Mouse (Mus musculus): ENCODE measurements around the gene Clgn. TPM values are rescaled to one million over a fixed set of nuclear protein-coding genes. Genes with fewer than 3 reads are reported as not detected.

Clgn gene
- total and polyA plus RNA-seq, 3 experiments, result 0.04 to 0.06 TPM; not detected in 1

DNA sequence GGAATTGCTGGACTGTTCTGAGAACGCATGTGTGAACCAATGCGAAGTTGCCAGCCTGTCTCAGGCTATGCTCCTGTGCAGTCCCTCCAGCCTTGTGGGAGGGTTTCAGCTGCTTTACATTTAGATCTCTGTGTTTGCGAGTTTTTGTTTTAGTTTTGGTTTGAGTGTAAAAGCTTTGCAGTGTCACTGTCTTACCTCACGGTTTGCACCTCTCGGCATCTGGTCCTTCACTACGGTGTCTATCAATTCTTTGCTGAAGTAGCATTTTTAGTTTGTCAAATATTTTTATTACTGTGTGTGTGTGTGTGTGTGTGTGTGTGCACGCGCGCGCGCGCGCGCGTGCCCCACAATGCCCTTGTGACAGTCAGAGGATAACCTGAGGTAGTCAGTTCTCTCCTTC lies 27.2 kb downstream of the Clgn start:
- no peak for TF ChIP-seq RCOR1 (IDR thresholded peaks at IDR 0.05; ENCODE audit: low read depth, low read length)
- no peak for TF ChIP-seq TCF12 (IDR thresholded peaks at IDR 0.05; ENCODE audit: low read depth, low read length)
- TF ChIP-seq SMC3 (IDR thresholded peaks at IDR 0.05; ENCODE audit: low read depth, low read length), result no peak
- TF ChIP-seq BHLHE40 (IDR thresholded peaks at IDR 0.05; ENCODE audit: borderline replicate concordance, low read depth, low read length), result no peak
- TF ChIP-seq KAT2A (conservative IDR thresholded peaks at IDR 0.05; ENCODE audit: low read depth, low read length), result no peak
- no peak for TF ChIP-seq POLR2AphosphoS5 (IDR thresholded peaks at IDR 0.05; ENCODE audit: borderline replicate concordance, low read depth, low read length)
- TF ChIP-seq CHD1 (IDR thresholded peaks at IDR 0.05; ENCODE audit: low read depth, low read length), result no peak
- TF ChIP-seq ZKSCAN1 (IDR thresholded peaks at IDR 0.05; ENCODE audit: low read depth, low read length), result no peak
- TF ChIP-seq SIN3A (IDR thresholded peaks at IDR 0.05; ENCODE audit: low read length), result no peak
- TF ChIP-seq CTCF (IDR thresholded peaks at IDR 0.05 in 2 of 3, conservative IDR thresholded peaks at IDR 0.05 in 1 of 3; ENCODE audit: control insufficient read depth in 1 of 3, insufficient read depth in 1 of 3, low read depth in 2 of 3, low read length in 3 of 3, poor library complexity in 1 of 3, severe bottlenecking in 1 of 3), result no peak
- TF ChIP-seq RAD21 (IDR thresholded peaks at IDR 0.05; ENCODE audit: low read depth, low read length), result no peak
- no peak for TF ChIP-seq TAL1 (IDR thresholded peaks at IDR 0.05; ENCODE audit: low read length)
- no peak for TF ChIP-seq TBP (IDR thresholded peaks at IDR 0.05; ENCODE audit: low read depth, low read length)
- TF ChIP-seq MYB (IDR thresholded peaks at IDR 0.05; ENCODE audit: low read depth, low read length), result no peak
- no peak for TF ChIP-seq ZMIZ1 (IDR thresholded peaks at IDR 0.05; ENCODE audit: low read depth, low read length)
- TF ChIP-seq MEF2A (IDR thresholded peaks at IDR 0.05; ENCODE audit: extremely low read depth, insufficient replicate concordance, low read depth, low read length, poor library complexity, severe bottlenecking), result no peak
- no peak for TF ChIP-seq USF2 (IDR thresholded peaks at IDR 0.05; ENCODE audit: borderline replicate concordance in 1 of 2, insufficient read depth in 1 of 2, low read depth in 1 of 2, low read length in 2 of 2)
- no peak for TF ChIP-seq E2F4 (IDR thresholded peaks at IDR 0.05; ENCODE audit: borderline replicate concordance, low read depth, low read length)
- no peak for TF ChIP-seq MAZ (IDR thresholded peaks at IDR 0.05; ENCODE audit: low read depth, low read length)
- no peak for TF ChIP-seq UBTF (IDR thresholded peaks at IDR 0.05; ENCODE audit: borderline replicate concordance, insufficient read depth, low read depth, low read length)
- no peak for DNase-seq (ENCODE audit: low read depth, low spot score)
- no peaks in the 10 kb centered on the region for H3K9me3 ChIP-seq (replicated peaks; ENCODE audit: insufficient read depth, low read length)
- H3K36me3 ChIP-seq (ENCODE audit: control insufficient read depth in 1 of 2, insufficient read depth in 2 of 2, low read length in 2 of 2), result no peaks in the 10 kb centered on the region
- H3K9ac ChIP-seq (ENCODE audit: control insufficient read depth, low read depth, low read length, poor library complexity, severe bottlenecking), result no peak overlapping the region
- H3K4me3 ChIP-seq (ENCODE audit: control insufficient read depth in 1 of 2, insufficient read depth in 1 of 2, low read depth in 2 of 2, low read length in 2 of 2), result no peak overlapping the region
- H3K27ac ChIP-seq (ENCODE audit: control insufficient read depth, low read depth, low read length), result no peak overlapping the region
- no peaks in the 10 kb centered on the region for H3K79me2 ChIP-seq (ENCODE audit: control insufficient read depth, insufficient read depth, low read length, poor library complexity)
- H3K4me1 ChIP-seq (ENCODE audit: control insufficient read depth in 1 of 2, insufficient read depth in 2 of 2, low read length in 2 of 2), result 0 out of 4 replicates have a peak, but pooled peaks cover 0 to 1% of the 10 kb centered on the region in 2 experiments
- no peaks in the 10 kb centered on the region for H3K27me3 ChIP-seq (ENCODE audit: control insufficient read depth in 1 of 2, insufficient read depth in 2 of 2, low read length in 2 of 2)

DNA sequence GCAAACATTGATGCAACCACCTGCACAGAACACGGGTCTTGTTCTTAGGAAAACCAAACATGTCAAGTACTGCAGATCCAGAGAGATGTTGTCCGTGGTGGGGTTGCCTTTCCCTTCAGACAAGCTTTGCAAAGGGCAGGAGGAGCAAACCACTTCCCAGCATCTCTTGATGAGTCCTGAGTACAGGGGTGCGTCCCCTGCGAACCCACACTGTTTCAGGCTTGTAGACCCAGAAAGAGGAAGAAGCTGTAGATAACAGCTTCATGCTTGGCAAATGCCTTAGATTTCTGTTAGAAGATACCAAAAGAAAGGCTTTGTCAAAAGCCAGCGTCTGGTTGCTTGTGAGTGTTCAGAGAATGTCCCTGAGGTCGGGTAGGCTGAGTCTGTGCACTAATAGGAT lies 28.3 kb downstream of the Clgn start:
- Histone ChIP-seq H3K9me3 (replicated peaks; ENCODE audit: insufficient read depth, low read length) (no peaks in the 10 kb centered on the region), H3K79me2 (ENCODE audit: control insufficient read depth, insufficient read depth, low read length, poor library complexity) (no peaks in the 10 kb centered on the region), H3K9ac (ENCODE audit: control insufficient read depth, low read depth, low read length, poor library complexity, severe bottlenecking) (no peak overlapping the region), H3K4me1 (ENCODE audit: control insufficient read depth in 1 of 2, insufficient read depth in 2 of 2, low read length in 2 of 2) (peaks cover 0 to 8% of the 10 kb centered on the region in 2 experiments; a peak in 2 of 4 replicates), H3K4me3 (ENCODE audit: control insufficient read depth in 1 of 2, insufficient read depth in 1 of 2, low read depth in 2 of 2, low read length in 2 of 2) (no peak overlapping the region), H3K27me3 (ENCODE audit: control insufficient read depth in 1 of 2, insufficient read depth in 2 of 2, low read length in 2 of 2) (no peaks in the 10 kb centered on the region), H3K27ac (ENCODE audit: control insufficient read depth, low read depth, low read length) (no peak overlapping the region), H3K36me3 (ENCODE audit: control insufficient read depth in 1 of 2, insufficient read depth in 2 of 2, low read length in 2 of 2) (peaks cover 0 to 2% of the 10 kb centered on the region in 2 experiments; a peak in 1 of 4 replicates)
- TF ChIP-seq BHLHE40 (IDR thresholded peaks at IDR 0.05; ENCODE audit: borderline replicate concordance, low read depth, low read length), result no peak
- TF ChIP-seq NELFE (IDR thresholded peaks at IDR 0.05; ENCODE audit: low read depth, low read length), result no peak
- TF ChIP-seq TAL1 (IDR thresholded peaks at IDR 0.05; ENCODE audit: low read length), result no peak
- TF ChIP-seq CTCF (IDR thresholded peaks at IDR 0.05 in 2 of 3, conservative IDR thresholded peaks at IDR 0.05 in 1 of 3; ENCODE audit: control insufficient read depth in 1 of 3, insufficient read depth in 1 of 3, low read depth in 2 of 3, low read length in 3 of 3, poor library complexity in 1 of 3, severe bottlenecking in 1 of 3), result no peak
- no peak for TF ChIP-seq USF1 (IDR thresholded peaks at IDR 0.05; ENCODE audit: low read depth, low read length)
- TF ChIP-seq CHD1 (IDR thresholded peaks at IDR 0.05; ENCODE audit: low read depth, low read length), result no peak
- no peak for TF ChIP-seq ZKSCAN1 (IDR thresholded peaks at IDR 0.05; ENCODE audit: low read depth, low read length)
- TF ChIP-seq POLR2A (IDR thresholded peaks at IDR 0.05; ENCODE audit: control insufficient read depth in 1 of 2, insufficient read depth in 1 of 2, low read depth in 1 of 2, low read length in 2 of 2, poor library complexity in 1 of 2), result no peak
- no peak for TF ChIP-seq GATA1 (IDR thresholded peaks at IDR 0.05; ENCODE audit: low read depth, low read length)
- TF ChIP-seq RAD21 (IDR thresholded peaks at IDR 0.05; ENCODE audit: low read depth, low read length), result no peak
- no peak for TF ChIP-seq TCF12 (IDR thresholded peaks at IDR 0.05; ENCODE audit: low read depth, low read length)
- TF ChIP-seq CHD2 (IDR thresholded peaks at IDR 0.05; ENCODE audit: low read length), result no peak
- no peak for TF ChIP-seq RCOR1 (IDR thresholded peaks at IDR 0.05; ENCODE audit: low read depth, low read length)
- no peak for TF ChIP-seq ETS1 (IDR thresholded peaks at IDR 0.05; ENCODE audit: low read depth, low read length)
- TF ChIP-seq POLR2AphosphoS2 (IDR thresholded peaks at IDR 0.05; ENCODE audit: low read length), result no peak
- no peak for TF ChIP-seq MAX (IDR thresholded peaks at IDR 0.05; ENCODE audit: low read length)
- TF ChIP-seq MYB (IDR thresholded peaks at IDR 0.05; ENCODE audit: low read depth, low read length), result no peak
- TF ChIP-seq KAT2A (conservative IDR thresholded peaks at IDR 0.05; ENCODE audit: low read depth, low read length), result no peak
- no peak for DNase-seq (ENCODE audit: low read depth, low spot score)

Measured in MEL (cell line).